ENCODE assay signal across 16 mouse cellular contexts in genomic region chr1:131964580-131964979, GRCm38 (mm10). TPM values are rescaled to one million over a fixed set of nuclear protein-coding genes. Genes with fewer than 3 reads are reported as not detected.
A peak's percentile ranks its signal among the peaks of the same experiment; 100 is the strongest.
DNase-seq lines count a peak whose midpoint lies in the region; ATAC-seq and TF ChIP-seq lines count a peak whose summit lies in the region.
"Had no signal": no experiment of that assay in that cellular context is flagged by ENCODE, and none has a peak within 500 bp of the region (broad histone marks: within the 10 kb centered on the region; RNA-seq: fewer than 3 reads in every experiment).

No protein-coding gene starts in this region.

- peak overlapping the region; percentile 96; the same call in 1 of the 2 replicates for H3K4me3 ChIP-seq in forebrain, embryonic 10.5 days
- no peak overlapping the region for H3K4me3 ChIP-seq in forebrain, embryonic 14.5 days (ENCODE audit: low read depth, low read length)
- peak overlapping the region; percentile 92 for H3K4me3 ChIP-seq in hindbrain, embryonic 11.5 days (ENCODE audit: low read depth, low read length)
- H3K4me3 ChIP-seq in hindbrain, embryonic 14.5 days (replicated peaks; ENCODE audit: low read length) = no peak overlapping the region
- H3K4me3 ChIP-seq in liver, embryonic 13.5 days (replicated peaks) = no peak overlapping the region
- no peak overlapping the region for H3K4me3 ChIP-seq in liver, postnatal 0 days (ENCODE audit: low read depth, low read length)
- H3K4me3 ChIP-seq in midbrain, embryonic 14.5 days (replicated peaks; ENCODE audit: low read depth, low read length) = peak overlapping the region; percentile 82
- H3K4me3 ChIP-seq: left cerebral cortex, adult 2 months had no signal

- H3K4me2 ChIP-seq in forebrain, embryonic 14.5 days (ENCODE audit: low read length) = no peak overlapping the region
- peak overlapping the region; percentile 99; the same call in 1 of the 2 replicates for H3K4me2 ChIP-seq in hindbrain, embryonic 11.5 days (replicated peaks; ENCODE audit: low read depth, low read length)
- H3K4me2 ChIP-seq in hindbrain, embryonic 14.5 days (replicated peaks) = no peak overlapping the region
- H3K4me2 ChIP-seq in liver, embryonic 13.5 days = peak overlapping the region; percentile 82; the same call in 1 of the 2 replicates
- no peak overlapping the region for H3K4me2 ChIP-seq in liver, postnatal 0 days (ENCODE audit: low read depth, low read length)
- H3K4me2 ChIP-seq in midbrain, embryonic 14.5 days (ENCODE audit: low read length) = peak overlapping the region; percentile 99

- no peaks in the 10 kb centered on the region for H3K36me3 ChIP-seq in forebrain, embryonic 10.5 days (replicated peaks)
- no peaks in the 10 kb centered on the region for H3K36me3 ChIP-seq in forebrain, embryonic 14.5 days (ENCODE audit: control insufficient read depth, insufficient read depth, low read length)
- H3K36me3 ChIP-seq in hindbrain, embryonic 11.5 days (ENCODE audit: control insufficient read depth, insufficient read depth, low read length) = no peaks in the 10 kb centered on the region
- no peaks in the 10 kb centered on the region for H3K36me3 ChIP-seq in hindbrain, embryonic 14.5 days (replicated peaks; ENCODE audit: control insufficient read depth, insufficient read depth)
- no peaks in the 10 kb centered on the region for H3K36me3 ChIP-seq in liver, embryonic 13.5 days
- H3K36me3 ChIP-seq in liver, postnatal 0 days (replicated peaks; ENCODE audit: insufficient read depth, low read length) = no peaks in the 10 kb centered on the region
- H3K36me3 ChIP-seq in midbrain, embryonic 14.5 days (ENCODE audit: control insufficient read depth, insufficient read depth, low read length) = no peaks in the 10 kb centered on the region
- H3K36me3 ChIP-seq: limb, embryonic 12.5 days had no signal

- 0 out of 2 replicates have a peak overlapping the region, but pooled peaks have one; percentile 35 for H3K27ac ChIP-seq in forebrain, embryonic 10.5 days
- H3K27ac ChIP-seq in forebrain, embryonic 14.5 days (ENCODE audit: low read depth, low read length) = no peak overlapping the region
- no peak overlapping the region for H3K27ac ChIP-seq in hindbrain, embryonic 11.5 days (ENCODE audit: low read depth, low read length)
- no peak overlapping the region for H3K27ac ChIP-seq in hindbrain, embryonic 14.5 days
- no peak overlapping the region for H3K27ac ChIP-seq in liver, embryonic 13.5 days
- H3K27ac ChIP-seq in liver, postnatal 0 days (ENCODE audit: low read depth) = no peak overlapping the region
- no peak overlapping the region for H3K27ac ChIP-seq in midbrain, embryonic 14.5 days (replicated peaks; ENCODE audit: low read depth, low read length)
- H3K27ac ChIP-seq: left cerebral cortex, adult 2 months; limb, embryonic 12.5 days had no signal

- H3K27me3 ChIP-seq in forebrain, embryonic 10.5 days (ENCODE audit: poor library complexity, severe bottlenecking) = peaks cover 97% of the 10 kb centered on the region
- no peaks in the 10 kb centered on the region; the same call in 1 of the 2 replicates for H3K27me3 ChIP-seq in forebrain, embryonic 14.5 days (replicated peaks; ENCODE audit: control insufficient read depth, insufficient read depth, low read length)
- H3K27me3 ChIP-seq in hindbrain, embryonic 11.5 days (ENCODE audit: control insufficient read depth, insufficient read depth, low read length) = peaks cover 14% of the 10 kb centered on the region; the same call in 1 of the 2 replicates
- peaks cover 10% of the 10 kb centered on the region for H3K27me3 ChIP-seq in hindbrain, embryonic 14.5 days (ENCODE audit: control insufficient read depth, insufficient read depth, low read length)
- H3K27me3 ChIP-seq in liver, embryonic 13.5 days = peaks cover 68% of the 10 kb centered on the region
- peaks cover 17% of the 10 kb centered on the region for H3K27me3 ChIP-seq in liver, postnatal 0 days (ENCODE audit: insufficient read depth, low read length)
- H3K27me3 ChIP-seq in midbrain, embryonic 14.5 days (ENCODE audit: control insufficient read depth, insufficient read depth, low read length) = peaks cover 10% of the 10 kb centered on the region; the same call in 1 of the 2 replicates

- no peak for DNase-seq in forebrain, embryonic 10.5 days (ENCODE audit: extremely low spot score, low spot score)
- DNase-seq in forebrain, embryonic 14.5 days (ENCODE audit: low spot score) = no peak
- DNase-seq in hindbrain, embryonic 11.5 days (ENCODE audit: low spot score) = no peak
- no peak for DNase-seq in hindbrain, embryonic 14.5 days (ENCODE audit: low spot score)
- DNase-seq in liver, embryonic 13.5 days = no peak
- no peak for DNase-seq in liver, postnatal 0 days
- DNase-seq in midbrain, embryonic 14.5 days = no peak
- DNase-seq: cerebellum, adult 9-10 months; embryo, embryonic 11 days; lung, adult 18-20 months; lung, postnatal 4 days had no signal

- H3K9ac ChIP-seq in forebrain, embryonic 14.5 days (ENCODE audit: low read length) = no peak overlapping the region
- H3K9ac ChIP-seq in hindbrain, embryonic 11.5 days (ENCODE audit: low read depth, low read length) = no peak overlapping the region
- H3K9ac ChIP-seq in hindbrain, embryonic 14.5 days = no peak overlapping the region
- no peak overlapping the region for H3K9ac ChIP-seq in liver, embryonic 13.5 days
- no peak overlapping the region for H3K9ac ChIP-seq in liver, postnatal 0 days (replicated peaks)
- H3K9ac ChIP-seq in midbrain, embryonic 14.5 days (replicated peaks; ENCODE audit: low read length) = no peak overlapping the region
- H3K9ac ChIP-seq: limb, embryonic 12.5 days had no signal

- ATAC-seq in forebrain, embryonic 14.5 days = no peak
- no peak for ATAC-seq in hindbrain, embryonic 11.5 days (ENCODE audit: low FRiP score)
- no peak for ATAC-seq in hindbrain, embryonic 14.5 days (ENCODE audit: low FRiP score)
- no peak for ATAC-seq in liver, embryonic 13.5 days (ENCODE audit: low read depth)
- no peak for ATAC-seq in liver, postnatal 0 days
- ATAC-seq in midbrain, embryonic 14.5 days (ENCODE audit: low FRiP score, low TSS enrichment) = no peak
- ATAC-seq in erythroid progenitor cell, adult 5-6 weeks (replicated peaks; ENCODE audit: low FRiP score, poor library complexity, severe bottlenecking) = no peak
- ATAC-seq: inflammation-experienced regulatory T-cells, adult 6 months had no signal

- TF ChIP-seq EP300 in liver, postnatal 0 days (IDR thresholded peaks at IDR 0.05; ENCODE audit: low read depth) = no peak

- TF ChIP-seq CTCF in liver, postnatal 0 days (IDR thresholded peaks at IDR 0.05; ENCODE audit: low read depth) = no peak

- no peaks in the 10 kb centered on the region for H3K9me3 ChIP-seq in forebrain, embryonic 10.5 days
- H3K9me3 ChIP-seq in forebrain, embryonic 14.5 days (replicated peaks; ENCODE audit: control insufficient read depth, low read length) = no peaks in the 10 kb centered on the region
- H3K9me3 ChIP-seq in hindbrain, embryonic 11.5 days (ENCODE audit: control insufficient read depth, low read length) = no peaks in the 10 kb centered on the region
- H3K9me3 ChIP-seq in hindbrain, embryonic 14.5 days (ENCODE audit: control insufficient read depth, low read length) = no peaks in the 10 kb centered on the region
- H3K9me3 ChIP-seq in liver, embryonic 13.5 days (replicated peaks) = no peaks in the 10 kb centered on the region
- H3K9me3 ChIP-seq in liver, postnatal 0 days (ENCODE audit: low read length) = no peaks in the 10 kb centered on the region
- no peaks in the 10 kb centered on the region for H3K9me3 ChIP-seq in midbrain, embryonic 14.5 days (ENCODE audit: control insufficient read depth, low read length)
- H3K9me3 ChIP-seq: limb, embryonic 12.5 days had no signal

- H3K4me1 ChIP-seq in forebrain, embryonic 10.5 days = peaks cover 82% of the 10 kb centered on the region
- peaks cover 3% of the 10 kb centered on the region for H3K4me1 ChIP-seq in forebrain, embryonic 14.5 days (ENCODE audit: control insufficient read depth, insufficient read depth, low read length)
- H3K4me1 ChIP-seq in hindbrain, embryonic 11.5 days (replicated peaks; ENCODE audit: control insufficient read depth, insufficient read depth, low read length) = peaks cover 14% of the 10 kb centered on the region
- H3K4me1 ChIP-seq in hindbrain, embryonic 14.5 days (replicated peaks; ENCODE audit: control insufficient read depth, insufficient read depth, low read length) = peaks cover 8% of the 10 kb centered on the region; the same call in 1 of the 2 replicates
- H3K4me1 ChIP-seq in liver, embryonic 13.5 days (replicated peaks) = peaks cover 42% of the 10 kb centered on the region
- peaks cover 20% of the 10 kb centered on the region for H3K4me1 ChIP-seq in liver, postnatal 0 days (ENCODE audit: insufficient read depth)
- H3K4me1 ChIP-seq in midbrain, embryonic 14.5 days (ENCODE audit: control insufficient read depth, insufficient read depth, low read length) = peaks cover 20% of the 10 kb centered on the region

- 70% methylated on average over 7 of the region's 7 CpGs for WGBS in forebrain, embryonic 10.5 days
- 74% methylated on average over 7 of the region's 7 CpGs for WGBS in forebrain, embryonic 14.5 days
- 70% methylated on average over 7 of the region's 7 CpGs for WGBS in hindbrain, embryonic 11.5 days
- WGBS in hindbrain, embryonic 14.5 days = 71% methylated on average over 7 of the region's 7 CpGs
- WGBS in liver, embryonic 13.5 days (ENCODE audit: insufficient replicate concordance) = 70% methylated on average over 7 of the region's 7 CpGs
- WGBS in liver, postnatal 0 days (ENCODE audit: insufficient replicate concordance) = 67% methylated on average over 7 of the region's 7 CpGs
- 44% methylated on average over 7 of the region's 7 CpGs for WGBS in midbrain, embryonic 14.5 days

RNA-seq across cellular contexts. Expression of gene Slc45a3, which starts 1.8 kb away (rescaled TPM):
- 9.0 and 9.3 TPM in 2 replicates for polyA plus RNA-seq in forebrain, embryonic 10.5 days (2016; fragmentation: Nextera tagmentation; extraction: Ambion mirVana)
- polyA plus RNA-seq in forebrain, embryonic 14.5 days (2014; fragmentation: Nextera tagmentation; extraction: Ambion mirVana) = 1.5 and 1.8 TPM in 2 replicates
- 7.5 and 8.4 TPM in 2 replicates for polyA plus RNA-seq in hindbrain, embryonic 11.5 days (2014; fragmentation: Nextera tagmentation; extraction: Ambion mirVana)
- polyA plus RNA-seq in hindbrain, embryonic 14.5 days (2014; fragmentation: Nextera tagmentation; extraction: Ambion mirVana) = 0.82 and 1.6 TPM in 2 replicates
- 2.6 and 2.7 TPM in 2 replicates for polyA plus RNA-seq in liver, embryonic 13.5 days (2015; fragmentation: Nextera tagmentation; extraction: Ambion mirVana)
- 4.3 and 6.0 TPM in 2 replicates for polyA plus RNA-seq in liver, postnatal 0 days (2015; fragmentation: Nextera tagmentation; extraction: Ambion mirVana)
- 2.6 and 6.4 TPM in 2 replicates for polyA plus RNA-seq in midbrain, embryonic 14.5 days (2014; fragmentation: Nextera tagmentation; extraction: Ambion mirVana)
- total RNA-seq in erythroid progenitor cell, adult 5-6 weeks (2015; ENCODE audit: low replicate concordance) = 1.1 TPM in 1 of 2 replicates, not detected in the other
- total RNA-seq in erythroid progenitor cell, adult 5-6 weeks (2017; ENCODE audit: low replicate concordance) = 0.64 TPM in 1 of 2 replicates, not detected in the other
- total RNA-seq: monocyte, adult 5-6 weeks had no signal
- polyA plus RNA-seq: inflammation-experienced regulatory T-cells, adult 6 months had no signal

RNA-seq across cellular contexts. Expression of gene Elk4, which starts 42.8 kb away (rescaled TPM):
- polyA plus RNA-seq in forebrain, embryonic 10.5 days (2016; fragmentation: Nextera tagmentation; extraction: Ambion mirVana) = 12.0 and 13.8 TPM in 2 replicates
- polyA plus RNA-seq in forebrain, embryonic 14.5 days (2014; fragmentation: Nextera tagmentation; extraction: Ambion mirVana) = 14.8 and 17.0 TPM in 2 replicates
- 21.1 and 22.6 TPM in 2 replicates for polyA plus RNA-seq in hindbrain, embryonic 11.5 days (2014; fragmentation: Nextera tagmentation; extraction: Ambion mirVana)
- 13.1 and 14.1 TPM in 2 replicates for polyA plus RNA-seq in hindbrain, embryonic 14.5 days (2014; fragmentation: Nextera tagmentation; extraction: Ambion mirVana)
- 9.5 and 10.2 TPM in 2 replicates for polyA plus RNA-seq in liver, embryonic 13.5 days (2015; fragmentation: Nextera tagmentation; extraction: Ambion mirVana)
- 10.7 and 14.6 TPM in 2 replicates for polyA plus RNA-seq in liver, postnatal 0 days (2015; fragmentation: Nextera tagmentation; extraction: Ambion mirVana)
- 14.4 and 17.1 TPM in 2 replicates for polyA plus RNA-seq in midbrain, embryonic 14.5 days (2014; fragmentation: Nextera tagmentation; extraction: Ambion mirVana)
- total RNA-seq in erythroid progenitor cell, adult 5-6 weeks (2015; ENCODE audit: low replicate concordance) = 143 and 156 TPM in 2 replicates
- total RNA-seq in erythroid progenitor cell, adult 5-6 weeks (2017; ENCODE audit: low replicate concordance) = 66.2 and 68.6 TPM in 2 replicates

RNA-seq across cellular contexts. Expression of gene Nucks1, which starts 54.2 kb away (rescaled TPM):
- 120 and 122 TPM in 2 replicates for polyA plus RNA-seq in forebrain, embryonic 10.5 days (2016; fragmentation: Nextera tagmentation; extraction: Ambion mirVana)
- 33.0 and 37.4 TPM in 2 replicates for polyA plus RNA-seq in forebrain, embryonic 14.5 days (2014; fragmentation: Nextera tagmentation; extraction: Ambion mirVana)
- polyA plus RNA-seq in hindbrain, embryonic 11.5 days (2014; fragmentation: Nextera tagmentation; extraction: Ambion mirVana) = 53.3 and 66.1 TPM in 2 replicates
- 34.6 and 38.4 TPM in 2 replicates for polyA plus RNA-seq in hindbrain, embryonic 14.5 days (2014; fragmentation: Nextera tagmentation; extraction: Ambion mirVana)
- polyA plus RNA-seq in liver, embryonic 13.5 days (2015; fragmentation: Nextera tagmentation; extraction: Ambion mirVana) = 42.5 and 52.7 TPM in 2 replicates
- 24.2 and 26.9 TPM in 2 replicates for polyA plus RNA-seq in liver, postnatal 0 days (2015; fragmentation: Nextera tagmentation; extraction: Ambion mirVana)
- 39.6 and 59.8 TPM in 2 replicates for polyA plus RNA-seq in midbrain, embryonic 14.5 days (2014; fragmentation: Nextera tagmentation; extraction: Ambion mirVana)
- 153 and 169 TPM in 2 replicates for total RNA-seq in erythroid progenitor cell, adult 5-6 weeks (2015; ENCODE audit: low replicate concordance)
- 248 and 299 TPM in 2 replicates for total RNA-seq in erythroid progenitor cell, adult 5-6 weeks (2017; ENCODE audit: low replicate concordance)

Comparison
In these comparisons a context has a peak if more than half of its experiments do, and no peak if none do; other contexts are left out.
1. H3K4me3 ChIP-seq: peak in forebrain, embryonic 10.5 days (single experiment), hindbrain, embryonic 11.5 days (single experiment) and midbrain, embryonic 14.5 days (single experiment); none in forebrain, embryonic 14.5 days (single experiment), hindbrain, embryonic 14.5 days (single experiment), liver, embryonic 13.5 days (single experiment) and liver, postnatal 0 days (single experiment).
2. H3K4me2 ChIP-seq: peak in hindbrain, embryonic 11.5 days (single experiment), liver, embryonic 13.5 days (single experiment) and midbrain, embryonic 14.5 days (single experiment); none in forebrain, embryonic 14.5 days (single experiment), hindbrain, embryonic 14.5 days (single experiment) and liver, postnatal 0 days (single experiment).